Mouse (Mus musculus) heart, postnatal 25 days (tissue): ENCODE data around the gene Fgf10. TPM values are rescaled to one million over a fixed set of nuclear protein-coding genes. Genes with fewer than 3 reads are reported as not detected.

ENCODE experiments used
- DNase-seq: peaks from one replicate; pipeline ENCODE4 v3.0.0; 2022; ENCODE audit warnings: low spot score
- intact Hi-C: fragments of 180-260 bp; cut with DNase I; formaldehyde crosslinking; loops from one replicate; pipeline ENCODE4 v1.15.1; 2025
- total RNA-seq, 2 experiments: library from RNA; stranded (reverse); gene quantifications; 2 replicates each; pipeline ENCODE4 v1.2.3; 2021

Gene Fgf10
- total RNA-seq = under 1 TPM; 0.26 to 0.31 TPM

DNA sequence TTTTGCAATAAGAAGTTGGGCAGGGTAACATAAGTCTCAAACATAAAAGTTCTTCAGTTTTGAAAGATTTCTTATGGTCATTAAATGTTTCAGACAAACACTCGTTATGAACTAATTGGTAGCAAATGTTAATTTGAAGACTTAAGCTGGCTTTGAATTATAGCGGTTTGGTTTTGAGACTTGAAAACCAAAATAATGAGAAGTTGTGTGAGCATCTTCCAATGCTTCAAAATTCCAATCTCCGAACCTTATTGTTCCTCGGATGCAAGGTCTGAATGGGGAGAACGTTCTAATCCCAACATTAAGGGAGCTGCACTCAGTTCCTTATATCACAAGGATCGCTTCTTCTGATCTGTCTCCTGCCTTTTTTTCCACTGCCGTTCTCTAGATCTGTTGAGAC lies at the start of gene Fgf10:
TSS of gene Fgf10 (plus strand) at position 301 of the 400 bp plus-strand sequence.
- DNase-seq = no peak
- intact Hi-C loops = no loop called here

DNA sequence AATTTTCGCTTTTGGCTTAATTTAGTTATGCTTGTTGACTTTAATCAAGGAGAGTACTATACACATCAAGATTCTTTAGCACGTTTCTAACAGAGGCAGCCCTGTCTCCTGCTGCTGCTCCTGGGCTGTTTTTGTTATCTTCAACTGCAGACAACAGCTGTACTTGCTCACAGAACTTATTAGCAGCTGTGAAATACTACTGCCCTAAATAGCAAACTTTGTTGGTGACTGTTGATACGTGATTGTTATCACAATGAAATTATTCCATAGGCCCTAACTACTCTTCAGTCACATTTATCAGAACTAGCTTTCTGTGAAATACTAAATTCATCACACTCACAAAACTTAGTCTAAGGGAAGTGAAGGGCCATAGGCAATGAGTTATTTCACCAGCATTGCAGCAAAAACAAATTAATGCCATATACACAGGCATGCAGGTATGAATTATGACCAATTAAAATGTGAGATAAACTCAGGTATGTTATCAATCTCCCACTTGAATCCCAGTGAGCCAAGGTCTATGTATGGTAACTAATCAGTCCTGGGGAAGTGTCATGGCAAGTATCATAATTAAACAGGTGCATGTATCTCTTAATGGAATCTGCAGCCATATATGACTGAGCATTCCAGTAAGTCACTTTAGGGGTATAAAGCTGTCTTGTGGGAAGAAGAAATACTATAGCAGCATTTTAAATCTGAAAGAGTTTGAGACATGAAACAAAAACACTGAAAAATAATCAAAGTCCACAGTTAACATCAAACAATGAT lies 39.7 kb upstream of the Fgf10 start:
- intact Hi-C loops = no loop called here
- DNase-seq = no peak

DNA sequence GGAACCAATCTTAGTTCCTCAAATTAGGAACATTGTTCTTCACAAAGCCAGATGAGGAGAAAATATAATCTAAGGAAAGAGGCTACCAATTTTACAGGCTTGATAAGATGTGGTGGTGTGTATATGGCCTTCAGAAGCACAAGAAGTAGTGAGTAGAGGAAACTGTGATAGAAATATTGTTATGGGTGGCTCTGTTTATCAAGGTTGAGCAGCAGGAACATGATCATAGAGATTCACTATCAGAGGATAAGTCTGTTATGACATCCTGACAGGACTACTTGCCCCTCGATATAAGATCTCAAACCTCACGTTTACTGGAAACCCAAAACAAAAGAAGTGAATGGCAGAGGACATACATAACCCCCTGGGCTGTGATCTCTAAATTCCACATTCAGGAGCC lies 38.1 kb upstream of the Fgf10 start:
- intact Hi-C loops = no loop called here
- no peak for DNase-seq

DNA sequence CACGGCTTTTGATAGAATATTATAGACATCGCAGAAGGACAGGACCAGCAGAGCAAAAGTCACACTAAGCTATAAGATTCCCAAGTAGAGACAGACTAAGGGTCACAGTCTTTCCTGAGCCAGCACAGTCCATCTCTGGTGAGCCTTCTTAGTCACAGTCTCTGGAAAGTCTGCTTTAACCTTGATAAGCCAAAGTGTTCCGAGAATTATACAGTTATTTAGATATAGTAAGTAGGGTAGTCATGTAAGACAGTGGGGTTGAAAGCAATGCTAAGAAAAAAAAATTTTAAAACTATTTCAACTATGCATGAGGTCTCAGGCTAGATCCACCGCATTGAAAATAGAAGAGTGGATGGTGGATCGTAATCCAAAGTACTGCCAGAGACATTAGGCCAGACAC lies 33.5 kb upstream of the Fgf10 start:
- DNase-seq = no peak
- intact Hi-C loops = no loop called here

DNA sequence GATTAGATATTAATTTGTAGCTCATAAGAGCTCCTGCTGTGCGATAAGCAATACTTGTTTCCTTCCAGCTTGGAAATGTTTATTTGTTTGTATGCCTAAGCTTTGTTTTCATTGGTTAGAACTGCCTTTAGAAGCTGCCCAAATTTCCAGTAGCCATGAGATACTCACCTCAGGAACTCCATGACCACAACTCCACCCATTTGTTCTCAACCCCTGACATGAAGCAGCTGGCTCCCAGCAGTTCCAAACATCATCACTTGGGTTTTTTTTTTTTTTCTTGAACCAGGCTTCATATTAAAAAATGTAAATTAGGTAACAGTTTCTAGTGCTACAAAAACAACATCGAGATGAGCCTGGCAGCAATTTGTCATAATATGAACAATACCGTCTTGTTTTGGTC lies 27.0 kb upstream of the Fgf10 start:
- DNase-seq = no peak

DNA sequence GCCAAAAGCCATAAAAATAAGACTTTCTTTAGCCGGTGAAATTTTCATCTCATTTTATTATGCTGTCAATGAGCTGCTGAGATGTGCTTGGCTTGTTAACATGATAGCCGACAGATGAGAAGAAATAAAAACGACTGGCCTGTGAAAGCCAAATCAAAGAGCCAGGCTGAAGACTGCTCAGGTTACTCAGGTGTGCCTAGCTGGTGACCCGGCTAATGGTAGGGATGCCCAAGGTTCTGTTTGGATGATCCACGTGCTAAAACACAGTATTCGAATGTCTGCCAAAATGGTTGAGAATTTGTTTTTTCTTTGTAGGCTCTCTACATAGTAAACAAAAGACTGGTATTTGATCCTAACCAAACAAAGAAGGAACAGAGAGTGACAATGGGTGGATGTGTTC lies 26.5 kb upstream of the Fgf10 start:
- intact Hi-C loops = no loop called here
- DNase-seq = no peak

More for the DNA sequence above, 27.0 kb upstream of the Fgf10 start:
- intact Hi-C loops = no loop called here

DNA sequence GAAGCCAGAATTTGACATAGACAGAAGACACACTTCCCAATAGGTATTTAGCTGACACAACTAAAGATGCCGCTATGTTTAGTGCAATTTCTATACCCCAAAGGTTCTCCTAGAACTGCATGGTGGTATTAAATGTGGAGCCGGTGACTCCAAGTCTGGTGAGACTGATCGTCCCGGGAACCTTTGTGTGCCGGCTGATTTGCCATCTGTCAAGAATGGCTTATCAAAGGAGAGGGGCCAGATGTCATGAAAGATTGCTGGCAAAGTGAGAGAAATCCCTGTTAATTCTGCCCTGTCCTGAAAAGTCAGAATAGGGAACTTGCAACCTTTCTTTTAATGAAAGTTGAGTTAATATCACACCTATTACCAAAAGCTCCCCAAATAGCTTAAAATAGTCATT lies 12.6 kb upstream of the Fgf10 start:
- intact Hi-C loops = no loop called here
- DNase-seq = no peak

DNA sequence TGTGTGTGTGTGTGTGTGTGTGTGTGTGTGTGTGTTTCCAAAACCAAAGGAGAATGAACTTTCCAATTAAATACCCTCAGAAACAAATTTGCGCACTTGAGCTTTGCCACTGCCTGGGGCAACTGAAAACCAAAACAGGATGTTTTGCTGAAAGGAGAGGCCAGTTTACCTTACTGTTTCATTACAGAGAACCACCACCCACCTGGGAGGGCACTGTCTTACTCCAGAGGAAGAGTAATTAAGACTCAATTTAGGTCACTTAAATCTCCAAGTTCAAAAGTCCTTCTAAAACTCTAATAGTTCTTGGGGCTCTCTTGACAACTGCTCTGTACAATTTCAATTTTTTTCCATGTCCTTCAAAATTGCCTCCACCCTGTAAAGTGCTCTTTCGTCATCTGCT lies 11.6 kb upstream of the Fgf10 start:
- DNase-seq = no peak
- intact Hi-C loops = no loop called here

DNA sequence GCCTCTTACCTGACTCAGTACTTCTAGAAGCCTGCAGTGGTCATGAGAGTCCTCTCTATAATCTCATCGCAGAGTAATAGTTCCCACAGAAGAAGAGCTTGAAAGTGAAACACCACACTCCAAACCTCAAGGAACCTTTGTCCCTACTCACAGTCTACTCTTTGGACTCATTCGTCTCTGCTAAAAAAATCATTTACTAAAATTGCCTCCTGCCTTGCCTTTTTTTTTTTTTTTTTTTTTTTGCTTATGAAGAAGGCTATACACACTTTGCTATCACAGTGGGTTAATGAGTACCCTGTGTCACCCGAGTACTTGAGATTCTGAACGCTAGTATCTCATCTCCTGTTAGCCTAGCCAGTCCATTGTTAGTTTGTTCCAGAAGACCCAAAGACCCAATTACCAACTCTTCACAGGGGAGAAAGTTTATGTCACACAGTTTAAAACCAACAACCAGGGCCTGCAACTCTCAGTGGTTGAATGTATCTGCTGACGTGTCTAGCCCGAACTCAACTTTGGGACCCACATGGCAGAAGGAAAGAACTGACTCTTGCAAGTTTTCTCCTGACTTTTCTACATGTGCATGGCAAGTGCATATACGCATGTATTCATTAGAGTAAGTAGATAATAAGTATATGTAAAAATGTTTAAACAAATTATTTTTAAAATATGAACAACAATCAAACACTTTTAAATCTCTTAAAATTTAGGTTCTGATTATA lies 10.8 kb upstream of the Fgf10 start:
- intact Hi-C loops = no loop called here
- DNase-seq = no peak

DNA sequence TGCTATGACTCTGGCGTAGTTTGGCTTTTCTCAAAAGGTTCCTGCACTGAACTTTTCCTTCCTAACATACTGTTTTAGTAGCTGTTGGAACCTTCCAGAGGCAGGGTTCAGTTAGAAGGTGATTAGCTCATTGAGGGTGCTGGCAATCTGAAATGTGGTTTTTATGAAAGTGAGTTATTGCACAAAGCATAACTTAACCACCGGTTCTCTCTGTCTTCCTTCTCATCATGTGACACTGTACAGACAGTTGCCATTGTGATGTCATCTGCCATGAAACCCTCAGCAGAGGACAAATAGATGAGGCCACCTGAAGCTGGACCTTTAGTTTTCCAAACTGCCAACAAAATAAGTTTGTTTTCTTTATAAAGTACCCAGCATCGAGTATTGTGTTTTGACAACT lies 7.9 kb upstream of the Fgf10 start:
- no peak for DNase-seq
- intact Hi-C loops = no loop called here

DNA sequence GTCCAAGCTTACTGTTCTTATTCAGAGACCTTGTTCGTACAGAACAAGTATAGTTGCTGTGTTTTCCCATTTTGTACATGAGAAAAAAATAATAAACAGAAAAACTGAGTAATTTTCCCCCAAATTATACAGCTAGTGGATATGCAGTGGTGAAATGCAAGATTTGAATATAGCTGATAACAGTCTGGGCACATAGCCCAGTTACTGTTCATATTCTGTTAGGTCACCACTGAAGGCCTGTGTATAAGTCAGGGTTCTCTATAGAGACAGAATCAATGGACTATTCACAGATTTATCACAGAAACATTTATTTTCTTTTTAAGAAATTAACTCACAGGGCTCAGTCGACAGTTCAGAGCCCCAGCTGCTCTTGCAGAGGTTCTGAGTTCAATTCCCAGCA lies 4.7 kb upstream of the Fgf10 start:
- intact Hi-C loops = no loop called here
- DNase-seq = no peak

DNA sequence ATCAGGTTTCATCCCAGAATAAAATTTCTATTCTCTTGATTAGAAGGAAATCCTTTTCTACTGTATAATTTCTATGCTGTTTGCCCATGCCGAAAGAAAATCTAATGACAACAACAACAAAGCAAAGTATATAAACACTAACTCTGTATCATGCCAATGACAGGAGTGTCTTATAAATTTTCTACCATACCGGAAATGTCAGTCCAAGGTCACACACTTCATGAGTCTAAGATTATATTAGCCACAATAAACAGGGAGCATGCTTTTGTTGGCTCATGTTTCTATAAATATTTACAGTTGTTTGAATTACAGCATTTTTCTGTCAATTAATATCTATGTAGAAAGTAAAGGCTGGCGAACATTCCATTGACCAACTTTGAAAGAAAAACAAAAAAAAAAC lies 9.6 kb downstream of the Fgf10 start:
- no peak for DNase-seq
- intact Hi-C loops = no loop called here

DNA sequence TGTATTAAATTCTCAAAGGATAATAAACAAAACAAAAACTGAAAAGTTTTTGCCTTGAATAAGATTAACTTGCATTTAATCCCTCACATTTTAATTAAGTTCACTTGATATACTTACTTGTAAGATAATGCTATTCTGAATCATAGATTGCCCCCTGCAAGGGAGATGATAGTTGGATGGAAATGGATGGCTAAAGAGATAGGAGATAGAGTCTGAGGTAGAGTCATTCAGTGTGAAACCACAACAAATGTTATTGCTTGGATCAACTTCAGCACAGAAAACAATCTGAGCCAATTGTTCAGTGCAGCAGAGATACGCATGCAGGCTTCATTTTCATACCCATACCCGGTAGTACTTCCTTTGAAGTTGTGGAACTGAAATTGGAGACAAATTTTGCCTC lies 23.5 kb downstream of the Fgf10 start:
- no peak for DNase-seq
- intact Hi-C loops = no loop called here

DNA sequence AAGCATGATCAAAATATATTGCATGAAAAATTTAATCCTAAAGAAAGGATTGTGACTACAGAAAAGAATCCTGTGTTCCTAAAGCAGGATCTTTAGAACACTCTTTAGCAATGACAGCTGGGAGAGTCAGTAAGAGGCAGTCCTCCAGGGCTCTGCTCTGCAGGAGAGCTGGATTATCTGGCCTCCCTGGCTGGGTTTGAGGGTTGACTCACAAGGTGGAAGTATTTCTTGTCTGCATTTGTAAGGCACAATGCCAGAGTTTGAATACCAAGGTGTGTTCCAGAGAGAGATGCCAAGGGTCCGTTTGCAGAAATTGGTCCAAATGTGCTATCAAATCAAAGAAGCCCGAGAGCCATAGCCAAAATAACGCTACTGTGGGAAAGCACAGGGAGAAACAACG lies 25.5 kb downstream of the Fgf10 start:
- no peak for DNase-seq
- intact Hi-C loops = no loop called here

DNA sequence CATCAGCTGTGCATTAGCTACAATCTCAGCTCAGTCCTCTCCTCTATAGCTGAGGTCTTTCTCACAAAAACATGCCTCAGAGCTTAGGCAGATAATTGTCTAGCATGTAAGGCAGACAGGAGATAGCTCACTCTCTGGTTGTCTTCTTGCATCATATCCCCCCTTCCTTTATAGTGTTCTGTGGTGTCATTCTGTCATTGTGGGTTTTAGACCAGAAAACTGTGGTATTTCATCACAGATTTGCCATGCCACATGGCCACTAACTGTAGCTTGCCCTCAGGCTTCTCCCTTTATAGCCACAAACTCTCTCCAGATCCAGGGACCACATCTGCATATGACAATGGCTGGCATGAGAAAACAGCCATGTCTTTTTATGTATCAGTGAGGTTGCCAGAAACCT lies 34.1 kb downstream of the Fgf10 start:
- DNase-seq = no peak
- intact Hi-C loops = no loop called here

DNA sequence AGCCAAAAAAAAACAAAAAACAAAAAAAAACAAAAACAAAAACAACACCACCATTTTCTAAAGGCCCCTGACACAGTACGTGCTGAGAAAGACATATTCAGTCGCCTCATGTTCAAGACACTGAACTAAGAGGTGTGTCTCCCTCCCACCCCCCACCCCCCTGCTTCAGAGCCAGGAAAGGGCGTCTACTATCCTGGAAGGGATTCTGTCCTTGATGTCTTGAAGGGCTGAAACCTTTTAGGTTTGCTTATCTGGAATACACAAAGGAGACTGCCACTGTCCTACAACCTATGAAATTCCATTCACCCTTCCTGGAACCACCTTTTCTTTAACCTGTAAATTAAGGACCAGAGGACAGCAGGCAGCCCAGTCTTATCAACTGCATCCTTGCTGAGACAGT lies 36.1 kb downstream of the Fgf10 start:
- DNase-seq = no peak
- intact Hi-C loops = no loop called here

DNA sequence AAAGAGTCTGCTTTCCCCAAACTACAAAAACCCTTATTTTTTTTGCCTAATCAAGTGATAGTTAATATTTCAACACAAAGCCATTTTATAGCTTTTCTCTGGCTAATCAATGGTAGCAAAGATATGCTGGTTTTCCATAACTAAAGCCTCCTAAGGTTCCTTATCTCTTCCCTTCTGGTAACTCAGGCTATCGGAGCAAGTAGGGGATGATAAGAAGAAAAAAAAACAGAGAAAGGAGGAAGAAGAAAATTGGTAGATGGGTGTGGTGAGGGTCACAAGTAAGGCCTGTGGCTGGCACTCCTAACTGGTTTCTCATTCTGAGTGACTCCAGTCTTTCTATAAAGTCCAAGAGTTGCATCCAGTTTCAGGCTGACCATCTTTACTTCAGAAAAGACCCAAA lies 40.3 kb downstream of the Fgf10 start:
- intact Hi-C loops = no loop called here
- DNase-seq = no peak

DNA sequence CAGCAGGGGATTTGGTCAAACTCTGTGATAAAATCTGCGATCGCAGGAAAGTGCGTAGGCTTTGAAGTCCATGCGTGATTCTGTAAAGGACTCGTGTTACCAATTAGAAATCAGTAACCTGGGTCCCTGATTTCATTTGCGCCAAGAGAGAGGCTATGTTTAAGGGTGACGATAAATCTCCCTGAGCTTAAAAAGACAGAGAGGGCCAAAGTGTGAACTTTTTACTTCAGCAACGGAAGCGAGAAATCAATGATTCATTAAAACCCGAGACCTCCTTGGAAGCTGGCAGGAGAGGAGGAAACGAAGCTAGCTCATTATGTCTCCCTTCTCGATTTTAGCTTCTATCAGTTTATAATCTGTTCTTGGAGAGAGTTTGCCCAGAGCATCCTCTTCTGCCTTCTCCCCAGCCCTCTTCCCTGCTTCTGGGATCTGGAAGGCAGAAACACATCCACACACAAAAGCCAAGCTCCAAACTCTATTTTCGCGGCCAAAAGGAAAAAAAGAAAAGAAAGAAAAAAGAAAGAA lies 44.1 kb downstream of the Fgf10 start:
- intact Hi-C loops = no loop called here
- no peak for DNase-seq

DNA sequence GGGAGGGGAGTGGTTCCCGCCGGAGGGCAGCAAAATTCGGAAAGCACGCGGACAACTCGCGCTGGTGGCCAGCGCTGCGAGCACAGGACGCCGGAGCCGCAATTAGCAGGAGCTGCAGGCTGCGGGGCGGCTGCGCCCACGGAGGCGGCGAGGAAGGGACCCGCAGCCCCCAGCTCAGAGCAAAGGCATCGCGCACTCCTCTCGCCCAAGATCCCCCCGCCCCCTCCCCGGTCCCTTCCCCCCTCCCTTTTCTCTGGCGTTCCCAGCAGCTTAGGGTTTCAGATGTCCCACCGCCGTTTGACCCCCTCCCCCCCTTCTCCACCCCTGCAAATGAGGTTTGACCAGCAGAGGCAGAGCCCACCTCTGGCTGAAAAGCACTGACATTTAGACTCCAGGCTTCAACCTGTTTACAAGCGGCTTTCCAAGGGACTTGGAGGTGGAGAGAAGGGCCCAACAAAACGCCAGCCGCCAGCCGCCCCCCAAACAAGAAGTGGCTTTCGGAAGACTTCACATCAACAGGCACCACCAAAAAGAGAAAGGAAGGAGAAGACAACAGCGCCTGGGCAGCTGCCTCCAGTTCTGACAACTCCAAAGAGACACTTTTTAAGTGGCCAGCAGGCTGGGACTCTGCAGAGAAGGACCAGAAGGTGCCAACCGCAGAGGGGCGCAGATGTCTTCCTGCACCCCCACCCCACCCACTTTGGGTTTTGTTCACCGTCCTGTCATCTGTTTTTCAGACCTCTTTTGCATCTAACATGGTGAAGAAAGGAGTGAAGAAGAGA lies 44.9 kb downstream of the Fgf10 start:
- intact Hi-C loops = no loop called here

DNA sequence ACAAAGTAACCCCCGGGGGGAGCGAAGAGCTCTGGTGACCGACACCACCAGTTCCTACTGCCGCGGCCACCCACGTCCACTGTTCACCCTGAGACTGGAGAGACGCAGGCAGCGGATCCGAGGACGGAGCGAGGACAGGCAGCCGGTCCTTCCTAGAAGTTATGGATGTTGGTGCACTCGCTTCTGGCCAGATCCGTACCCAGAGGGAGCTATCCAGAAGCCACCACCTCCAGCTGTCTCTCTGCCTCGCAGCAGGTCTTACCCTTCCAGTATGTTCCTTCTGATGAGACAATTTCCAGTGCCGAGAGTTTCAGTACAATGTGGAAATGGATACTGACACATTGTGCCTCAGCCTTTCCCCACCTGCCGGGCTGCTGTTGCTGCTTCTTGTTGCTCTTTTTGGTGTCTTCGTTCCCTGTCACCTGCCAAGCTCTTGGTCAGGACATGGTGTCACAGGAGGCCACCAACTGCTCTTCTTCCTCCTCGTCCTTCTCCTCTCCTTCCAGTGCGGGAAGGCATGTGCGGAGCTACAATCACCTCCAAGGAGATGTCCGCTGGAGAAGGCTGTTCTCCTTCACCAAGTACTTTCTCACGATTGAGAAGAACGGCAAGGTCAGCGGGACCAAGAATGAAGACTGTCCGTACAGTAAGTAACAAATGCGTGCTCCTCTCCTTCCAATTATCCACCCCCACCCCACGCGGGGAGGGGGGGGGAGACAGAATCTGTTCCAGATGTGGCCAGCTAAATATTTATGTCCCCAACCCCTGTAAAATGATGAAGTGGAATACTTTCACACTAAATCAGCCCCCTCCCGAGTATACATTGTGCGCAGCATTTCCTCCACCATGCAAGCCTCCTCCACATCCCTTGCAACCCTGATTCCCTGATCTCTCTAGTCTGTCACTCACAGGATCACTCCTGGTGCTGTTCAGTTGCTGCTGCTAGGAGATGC lies 45.8 kb downstream of the Fgf10 start:
- intact Hi-C loops = no loop called here
- no peak for DNase-seq

More for the DNA sequence above, 44.9 kb downstream of the Fgf10 start:
- DNase-seq = no peak
